Mouse (Mus musculus) hematopoietic stem cell, adult 5-6 weeks (primary cell): ENCODE measurements at regions not wholly inside any gene's neighbourhood (a gene's known extent, or its start where the extent isn't known, plus 50 kb on each side); places are given as distances from the start of the nearest gene placed in this dataset.

ENCODE experiments used
- ATAC-seq, 2 experiments: fragments of 125-278 bp in 1 of 2; replicated peaks in 1 of 2; 2 replicates each; pipeline ENCODE4 v1.8.0; 2016 to 2017; ENCODE audit warnings: inconsistent platforms in 2 of 2, mild to moderate bottlenecking in 2 of 2, moderate number of reproducible peaks in 2 of 2, low read depth in 1 of 2, moderate TSS enrichment in 1 of 2; ENCODE audit not compliant: low FRiP score in 2 of 2, poor library complexity in 2 of 2, severe bottlenecking in 2 of 2, insufficient read depth in 1 of 2, low TSS enrichment in 1 of 2

DNA sequence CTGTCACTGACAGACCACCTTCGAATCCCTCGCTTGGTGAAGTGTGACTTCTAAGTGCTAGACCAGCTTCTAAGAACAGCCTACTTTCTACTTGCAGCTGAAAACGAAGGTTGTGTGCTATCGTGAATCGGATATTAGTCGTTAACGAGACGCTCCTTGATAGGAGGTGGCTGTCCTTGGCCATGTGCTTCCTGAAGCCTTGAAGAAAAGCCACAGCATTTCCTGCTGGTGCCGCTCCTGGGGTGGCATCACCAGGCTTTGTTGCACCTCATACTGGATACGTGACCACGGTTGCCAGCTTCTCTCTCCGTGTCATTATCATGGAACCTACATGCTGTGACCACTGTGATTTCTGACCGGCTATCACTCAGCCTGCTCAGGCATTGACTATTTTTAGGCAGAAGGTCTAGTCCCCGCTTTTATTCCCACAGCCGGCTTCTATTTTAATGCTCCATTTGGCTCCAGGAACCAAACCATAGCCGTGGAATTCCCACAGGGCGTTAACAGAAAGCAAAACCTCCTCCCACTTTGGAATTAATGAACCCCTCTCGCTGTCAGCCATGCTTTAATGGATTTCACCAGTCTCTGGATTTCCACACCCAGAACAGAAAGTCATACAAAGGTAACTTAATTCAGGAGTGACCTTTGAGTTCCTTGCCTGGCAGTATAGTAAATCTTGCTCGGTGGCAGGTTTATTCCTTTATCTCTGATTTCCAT is 325.6 kb downstream of the Efnb2 start:
- no peak for ATAC-seq

DNA sequence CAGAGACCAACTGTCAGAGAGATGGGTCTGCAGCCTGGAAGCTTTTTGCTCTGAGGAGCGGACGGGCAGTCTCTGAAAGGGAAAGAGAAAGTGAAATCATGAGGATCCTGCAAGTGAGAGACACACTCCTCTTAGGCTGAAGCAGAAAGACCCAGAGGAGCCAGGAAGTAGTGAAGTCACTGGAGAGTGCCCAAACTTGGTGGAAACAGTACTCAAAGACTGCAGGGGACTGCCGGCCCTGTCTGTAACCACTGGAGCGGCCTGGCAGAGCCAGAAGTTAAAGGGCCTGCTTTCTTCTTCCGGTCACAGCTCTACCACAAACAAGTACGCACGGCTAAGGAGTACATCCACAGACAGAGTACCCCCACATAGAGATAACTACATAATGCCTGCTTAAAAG is 326.5 kb downstream of the Efnb2 start:
- peak; percentile 92 to 95 for ATAC-seq

GRCm38 (mm10) chr8:8331249-8331648 is 329.8 kb downstream of the Efnb2 start:
- no peak for ATAC-seq

- ATAC-seq = no peak
Observed at GRCm38 (mm10) chr8:8328010-8328666, 332.9 kb downstream of the Efnb2 start.

- no peak; a peak in 1 of 4 replicates for ATAC-seq
Observed at GRCm38 (mm10) chr8:8326066-8326834, 334.8 kb downstream of the Efnb2 start.

- ATAC-seq = no peak
Observed at GRCm38 (mm10) chr8:8325420-8325819, 335.6 kb downstream of the Efnb2 start.

DNA sequence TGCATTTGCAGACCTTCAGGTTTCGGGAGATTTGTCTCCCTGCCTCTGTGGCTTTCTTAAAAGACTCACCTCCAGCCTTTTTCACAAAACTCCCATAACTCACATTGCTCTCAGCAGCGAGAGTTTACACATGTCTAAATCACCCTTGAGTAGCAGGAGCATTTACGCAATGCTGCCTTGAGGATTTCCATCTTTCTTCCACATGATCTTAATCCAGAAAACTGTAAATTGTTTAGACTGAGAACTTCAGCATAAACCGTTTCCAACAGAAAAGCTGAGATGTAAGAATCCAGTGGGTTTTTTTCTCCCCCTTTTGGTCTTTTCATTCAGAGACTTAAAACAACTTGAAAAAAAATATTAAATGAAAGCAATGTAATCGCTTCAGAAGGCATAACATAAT is 336.5 kb downstream of the Efnb2 start:
- no peak for ATAC-seq

DNA sequence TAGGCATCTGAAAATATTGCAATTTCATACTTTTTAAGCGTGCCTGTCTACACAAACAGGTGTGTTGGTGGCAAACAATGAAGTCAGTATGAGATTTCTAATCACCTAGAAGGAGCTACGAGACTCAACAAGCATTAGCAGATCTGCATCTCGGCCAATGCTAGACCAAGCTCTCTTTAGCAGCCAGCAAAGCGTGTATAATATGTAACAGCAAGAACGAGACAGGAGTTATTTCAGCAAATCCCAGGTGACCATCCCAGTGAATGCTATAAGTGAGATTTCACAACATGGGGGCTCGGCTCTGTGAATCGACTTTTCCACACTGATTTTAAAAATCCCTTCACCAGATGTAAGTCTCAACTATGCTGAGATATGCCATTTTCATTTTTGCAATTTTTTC is 352.8 kb downstream of the Efnb2 start:
- no peak for ATAC-seq

DNA sequence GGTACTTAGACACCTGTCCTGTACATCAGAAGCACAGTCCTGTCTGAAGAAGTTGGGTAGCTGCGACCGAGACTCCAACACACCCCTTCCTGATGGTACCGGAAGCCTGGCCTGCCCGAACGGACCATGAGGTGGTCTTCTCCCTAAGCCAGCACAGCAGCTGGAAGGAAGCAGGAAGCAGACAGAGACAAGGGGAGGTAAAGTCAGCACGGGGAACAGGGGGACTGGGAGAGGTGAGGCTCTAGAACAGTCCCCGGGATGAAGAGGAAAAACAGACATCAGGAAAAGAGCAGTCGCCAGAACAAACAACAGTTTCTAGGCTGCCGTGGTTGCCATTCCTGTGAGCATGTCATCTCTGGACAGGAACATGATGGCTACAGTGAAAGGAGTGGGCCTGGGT is 353.6 kb downstream of the Efnb2 start:
- ATAC-seq = no peak

- no peak for ATAC-seq
Observed at GRCm38 (mm10) chr8:8299965-8300767, 360.9 kb downstream of the Efnb2 start.

DNA sequence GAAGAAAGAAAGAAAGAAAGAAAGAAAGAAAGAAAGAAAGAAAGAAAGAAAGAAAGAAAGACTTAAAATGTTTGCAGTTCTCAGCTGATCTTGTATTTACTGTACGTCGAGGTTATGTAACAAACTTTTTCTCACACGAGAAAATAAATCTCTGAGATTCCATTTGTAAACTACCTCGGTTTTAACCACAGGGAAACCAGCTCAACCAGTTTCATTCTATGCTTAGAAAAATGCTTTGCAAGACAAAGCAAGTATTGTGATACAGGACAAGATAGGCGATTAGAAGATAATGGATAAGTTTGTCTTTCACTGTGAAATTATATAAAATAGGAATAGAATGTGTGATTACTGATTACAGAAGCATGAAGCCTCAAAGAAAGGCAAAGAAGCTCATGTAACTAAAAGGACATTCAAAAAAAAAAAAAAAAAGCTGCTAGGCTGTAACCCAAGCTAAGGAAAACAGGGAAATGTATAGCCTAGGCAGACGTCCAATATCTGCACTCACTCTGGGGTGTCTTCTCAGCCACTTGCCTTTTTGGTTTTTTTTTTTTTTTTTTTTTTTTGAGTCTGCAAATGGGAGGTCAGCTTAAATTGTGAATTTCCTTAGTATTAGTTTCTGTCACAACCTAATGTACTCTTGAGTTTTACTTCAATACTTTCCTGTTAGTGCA is 368.3 kb downstream of the Efnb2 start:
- ATAC-seq = no peak

DNA sequence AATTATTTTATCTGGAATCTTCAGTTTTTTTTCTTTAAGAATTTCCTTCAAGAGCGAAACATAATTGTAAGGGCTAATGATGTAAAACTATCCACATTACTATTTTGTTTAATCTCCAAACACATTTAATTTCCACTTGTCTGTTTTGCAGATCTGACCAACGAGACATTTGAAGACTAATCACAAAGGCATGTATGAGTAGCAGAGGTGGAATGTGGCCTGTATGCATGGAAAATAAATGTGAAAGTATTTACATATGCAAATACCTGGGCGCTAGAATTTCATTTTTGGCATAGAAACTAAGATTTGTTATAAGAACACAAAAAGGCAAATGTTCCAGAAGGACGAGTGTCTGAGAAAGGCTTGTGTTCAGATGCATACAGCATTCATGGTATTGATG is 375.2 kb downstream of the Efnb2 start:
- ATAC-seq = no peak

DNA sequence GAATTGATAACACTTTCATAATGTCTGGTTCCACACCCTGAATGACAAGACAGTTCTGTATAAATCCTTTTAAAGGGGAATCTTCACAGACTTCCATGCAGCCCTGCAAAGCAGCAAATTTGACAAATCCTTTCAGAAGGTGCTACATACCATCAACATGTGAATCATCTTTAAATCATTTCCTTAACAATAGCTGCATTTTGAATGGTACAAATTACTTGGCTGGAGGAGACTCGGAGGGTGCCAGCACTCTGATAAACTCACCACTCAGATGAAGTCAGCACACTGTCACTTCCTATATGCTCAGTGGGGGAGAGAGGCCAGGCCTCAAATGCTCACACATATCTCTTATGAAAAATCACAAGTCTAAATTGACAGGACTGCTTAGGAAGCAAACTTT is 386.1 kb downstream of the Efnb2 start:
- ATAC-seq = no peak

GRCm38 (mm10) chr8:8274211-8274641 is 386.8 kb downstream of the Efnb2 start:
- ATAC-seq = no peak

GRCm38 (mm10) chr8:8258855-8259254 is 402.2 kb downstream of the Efnb2 start:
- ATAC-seq = no peak

- ATAC-seq = no peak
Observed at GRCm38 (mm10) chr8:8258231-8258638, 402.8 kb downstream of the Efnb2 start.

GRCm38 (mm10) chr8:8256327-8256726 is 404.7 kb downstream of the Efnb2 start:
- no peak for ATAC-seq
